Mouse (Mus musculus): ENCODE data around the gene Prr18. TPM values are rescaled to one million over a fixed set of nuclear protein-coding genes. Genes with fewer than 3 reads are reported as not detected.
A peak's percentile ranks its signal among the peaks of the same experiment; 100 is the strongest.

The Prr18 gene
- total RNA-seq, 1 experiment, result 0.45 TPM

DNA sequence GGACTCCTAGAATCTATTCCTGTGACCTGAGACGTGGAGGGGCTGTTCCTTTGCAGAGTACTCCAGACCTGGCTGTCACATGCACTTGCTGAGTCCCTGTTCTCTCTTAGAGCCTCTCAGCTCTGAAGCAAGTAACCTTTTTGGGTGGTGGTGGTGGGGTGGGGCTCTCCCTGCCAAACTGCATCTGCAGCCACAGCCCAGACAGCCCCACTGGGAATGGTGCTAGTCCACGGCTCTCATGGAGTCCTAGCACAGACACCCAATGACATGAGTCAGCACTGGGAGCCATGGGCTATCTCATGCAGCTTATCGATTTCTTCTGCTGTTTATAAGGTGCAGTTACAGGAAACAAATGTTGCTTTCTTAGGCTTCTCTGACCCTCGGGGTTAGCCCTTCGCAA is 39.5 kb upstream of the Prr18 start:
- Histone ChIP-seq H3K9me3 (ENCODE audit: control insufficient read depth, insufficient read depth, low read depth, low read length) (no peaks in the 10 kb centered on the region), H3K4me3 (ENCODE audit: insufficient read depth in 1 of 2, low read depth in 1 of 2, low read length in 2 of 2, poor library complexity in 1 of 2, severe bottlenecking in 1 of 2) (no peak overlapping the region), H3K27ac (ENCODE audit: insufficient read depth, low read depth, low read length, poor library complexity, severe bottlenecking) (no peak overlapping the region), H3K36me3 (ENCODE audit: control insufficient read depth, insufficient read depth, low read length, poor library complexity, severe bottlenecking) (no peaks in the 10 kb centered on the region), H3K9ac (ENCODE audit: insufficient read depth, low read depth, low read length, poor library complexity, severe bottlenecking) (no peak overlapping the region), H3K4me1 (ENCODE audit: control insufficient read depth in 2 of 2, insufficient read depth in 2 of 2, low read length in 2 of 2, poor library complexity in 1 of 2) (no peaks in the 10 kb centered on the region)
- in situ Hi-C loops (cut with MboI; ENCODE audit: low sequenced_read_pairs in 2 of 2, unreplicated experiment in 2 of 2), result no loop called here
- DNase-seq (ENCODE audit: low read depth, low spot score), result no peak
- TF ChIP-seq ZNF384 (IDR thresholded peaks at IDR 0.05; ENCODE audit: low read depth, low read length) (no peak), CHD2 (IDR thresholded peaks at IDR 0.05; ENCODE audit: low read depth, low read length) (no peak), ZC3H11A (IDR thresholded peaks at IDR 0.05; ENCODE audit: borderline replicate concordance, low read depth, low read length) (no peak), HCFC1 (IDR thresholded peaks at IDR 0.05; ENCODE audit: borderline replicate concordance, insufficient read depth, low read length) (no peak), MAFK (IDR thresholded peaks at IDR 0.05; ENCODE audit: insufficient read depth, low read depth, low read length) (no peak)

GRCm38 (mm10) chr17:8298281-8298680 is 39.0 kb upstream of the Prr18 start:
- H3K9me3 ChIP-seq (ENCODE audit: control insufficient read depth, insufficient read depth, low read depth, low read length), result no peaks in the 10 kb centered on the region

DNA sequence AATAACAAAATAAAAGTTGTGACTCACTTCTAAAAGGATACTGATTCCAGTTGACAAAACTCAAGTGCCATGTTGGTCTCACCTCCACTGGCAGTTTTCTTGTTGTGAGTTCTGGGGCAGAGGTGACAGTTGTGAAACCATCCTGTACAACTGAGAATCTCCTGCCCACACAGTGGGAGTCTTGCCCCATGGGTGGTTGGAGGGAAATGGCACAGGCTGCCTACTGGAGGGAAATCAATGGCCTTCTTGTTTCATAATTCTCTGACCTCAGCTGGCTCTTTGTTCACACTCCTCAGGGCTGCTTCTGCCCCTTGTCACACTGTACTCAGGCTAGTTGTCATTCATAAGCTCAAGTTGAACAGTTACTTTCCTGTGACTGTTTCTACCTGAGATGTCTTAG is 37.7 kb upstream of the Prr18 start:
- Histone ChIP-seq H3K27ac (ENCODE audit: insufficient read depth, low read depth, low read length, poor library complexity, severe bottlenecking) (no peak overlapping the region), H3K4me1 (ENCODE audit: control insufficient read depth in 2 of 2, insufficient read depth in 2 of 2, low read length in 2 of 2, poor library complexity in 1 of 2) (no peaks in the 10 kb centered on the region), H3K9ac (ENCODE audit: insufficient read depth, low read depth, low read length, poor library complexity, severe bottlenecking) (no peak overlapping the region), H3K4me3 (ENCODE audit: insufficient read depth in 1 of 2, low read depth in 1 of 2, low read length in 2 of 2, poor library complexity in 1 of 2, severe bottlenecking in 1 of 2) (no peak overlapping the region), H3K36me3 (ENCODE audit: control insufficient read depth, insufficient read depth, low read length, poor library complexity, severe bottlenecking) (no peaks in the 10 kb centered on the region), H3K9me3 (ENCODE audit: control insufficient read depth, insufficient read depth, low read depth, low read length) (no peaks in the 10 kb centered on the region)
- TF ChIP-seq HCFC1 (IDR thresholded peaks at IDR 0.05; ENCODE audit: borderline replicate concordance, insufficient read depth, low read length) (no peak), ZC3H11A (IDR thresholded peaks at IDR 0.05; ENCODE audit: borderline replicate concordance, low read depth, low read length) (no peak), ZNF384 (IDR thresholded peaks at IDR 0.05; ENCODE audit: low read depth, low read length) (no peak), CHD2 (IDR thresholded peaks at IDR 0.05; ENCODE audit: low read depth, low read length) (no peak), MAFK (IDR thresholded peaks at IDR 0.05; ENCODE audit: insufficient read depth, low read depth, low read length) (no peak)
- in situ Hi-C loops (cut with MboI; ENCODE audit: low sequenced_read_pairs in 2 of 2, unreplicated experiment in 2 of 2), result no loop called here
- DNase-seq (ENCODE audit: low read depth, low spot score), result no peak

More at GRCm38 (mm10) chr17:8298281-8298680, 39.0 kb upstream of the Prr18 start:
- Histone ChIP-seq H3K9ac (ENCODE audit: insufficient read depth, low read depth, low read length, poor library complexity, severe bottlenecking) (no peak overlapping the region), H3K27ac (ENCODE audit: insufficient read depth, low read depth, low read length, poor library complexity, severe bottlenecking) (no peak overlapping the region), H3K4me3 (ENCODE audit: insufficient read depth in 1 of 2, low read depth in 1 of 2, low read length in 2 of 2, poor library complexity in 1 of 2, severe bottlenecking in 1 of 2) (no peak overlapping the region), H3K4me1 (ENCODE audit: control insufficient read depth in 2 of 2, insufficient read depth in 2 of 2, low read length in 2 of 2, poor library complexity in 1 of 2) (no peaks in the 10 kb centered on the region), H3K36me3 (ENCODE audit: control insufficient read depth, insufficient read depth, low read length, poor library complexity, severe bottlenecking) (no peaks in the 10 kb centered on the region)
- in situ Hi-C loops (cut with MboI; ENCODE audit: low sequenced_read_pairs in 2 of 2, unreplicated experiment in 2 of 2), result no loop called here
- no peak for TF ChIP-seq MAFK (IDR thresholded peaks at IDR 0.05; ENCODE audit: insufficient read depth, low read depth, low read length)
- no peak for TF ChIP-seq ZNF384 (IDR thresholded peaks at IDR 0.05; ENCODE audit: low read depth, low read length)
- TF ChIP-seq HCFC1 (IDR thresholded peaks at IDR 0.05; ENCODE audit: borderline replicate concordance, insufficient read depth, low read length), result no peak
- no peak for DNase-seq (ENCODE audit: low read depth, low spot score)

GRCm38 (mm10) chr17:8301515-8301914 is 35.7 kb upstream of the Prr18 start:
- Histone ChIP-seq H3K27ac (ENCODE audit: insufficient read depth, low read depth, low read length, poor library complexity, severe bottlenecking) (no peak overlapping the region), H3K36me3 (ENCODE audit: control insufficient read depth, insufficient read depth, low read length, poor library complexity, severe bottlenecking) (no peaks in the 10 kb centered on the region), H3K4me3 (ENCODE audit: insufficient read depth in 1 of 2, low read depth in 1 of 2, low read length in 2 of 2, poor library complexity in 1 of 2, severe bottlenecking in 1 of 2) (no peak overlapping the region), H3K9me3 (ENCODE audit: control insufficient read depth, insufficient read depth, low read depth, low read length) (no peaks in the 10 kb centered on the region), H3K9ac (ENCODE audit: insufficient read depth, low read depth, low read length, poor library complexity, severe bottlenecking) (no peak overlapping the region), H3K4me1 (ENCODE audit: control insufficient read depth in 2 of 2, insufficient read depth in 2 of 2, low read length in 2 of 2, poor library complexity in 1 of 2) (no peaks in the 10 kb centered on the region; a peak in 1 of 4 replicates)
- no peak for TF ChIP-seq ZC3H11A (IDR thresholded peaks at IDR 0.05; ENCODE audit: borderline replicate concordance, low read depth, low read length)
- no peak for TF ChIP-seq CHD2 (IDR thresholded peaks at IDR 0.05; ENCODE audit: low read depth, low read length)
- TF ChIP-seq ZNF384 (IDR thresholded peaks at IDR 0.05; ENCODE audit: low read depth, low read length), result peak; percentile 92
- TF ChIP-seq MAFK (IDR thresholded peaks at IDR 0.05; ENCODE audit: insufficient read depth, low read depth, low read length), result no peak
- in situ Hi-C loops (cut with MboI; ENCODE audit: low sequenced_read_pairs in 2 of 2, unreplicated experiment in 2 of 2), result no loop called here
- no peak for DNase-seq (ENCODE audit: low read depth, low spot score)

- H3K36me3 ChIP-seq (ENCODE audit: control insufficient read depth, insufficient read depth, low read length, poor library complexity, severe bottlenecking), result no peaks in the 10 kb centered on the region
- no peak for TF ChIP-seq HCFC1 (IDR thresholded peaks at IDR 0.05; ENCODE audit: borderline replicate concordance, insufficient read depth, low read length)
- no peaks in the 10 kb centered on the region; a peak in 1 of 4 replicates for H3K4me1 ChIP-seq (ENCODE audit: control insufficient read depth in 2 of 2, insufficient read depth in 2 of 2, low read length in 2 of 2, poor library complexity in 1 of 2)
- H3K9me3 ChIP-seq (ENCODE audit: control insufficient read depth, insufficient read depth, low read depth, low read length), result no peaks in the 10 kb centered on the region
- in situ Hi-C loops (cut with MboI; ENCODE audit: low sequenced_read_pairs in 2 of 2, unreplicated experiment in 2 of 2), result no loop called here
- H3K9ac ChIP-seq (ENCODE audit: insufficient read depth, low read depth, low read length, poor library complexity, severe bottlenecking), result no peak overlapping the region
- DNase-seq (ENCODE audit: low read depth, low spot score), result no peak
- no peak overlapping the region for H3K4me3 ChIP-seq (ENCODE audit: insufficient read depth in 1 of 2, low read depth in 1 of 2, low read length in 2 of 2, poor library complexity in 1 of 2, severe bottlenecking in 1 of 2)
- no peak overlapping the region for H3K27ac ChIP-seq (ENCODE audit: insufficient read depth, low read depth, low read length, poor library complexity, severe bottlenecking)
Observed at GRCm38 (mm10) chr17:8302772-8303438, 34.4 kb upstream of the Prr18 start.

All from ES-E14 (cell line).